Mouse (Mus musculus) limb, embryonic 11.5 days (tissue): ENCODE measurements around the gene 6330409D20Rik. TPM values are rescaled to one million over a fixed set of nuclear protein-coding genes. Genes with fewer than 3 reads are reported as not detected.

ENCODE experiments used
- ATAC-seq: fragments of 200-750 bp; cut with Nextera tagmentation; 2 replicates; pipeline ENCODE4 v1.8.0; 2017; ENCODE audit warnings: low read depth; ENCODE audit not compliant: insufficient number of reproducible peaks, low FRiP score, low TSS enrichment
- DNase-seq: peaks from one replicate; pipeline ENCODE4 v3.0.0-alpha.2; 2015; ENCODE audit warnings: low spot score
- H3K27ac ChIP-seq: fragments of 300-500 bp; sonication (generic); replicated peaks from 2 replicates; pipeline ENCODE4 v1.5.1; 2014; ENCODE audit warnings: low read depth, mild to moderate bottlenecking, low read length
- H3K27me3 ChIP-seq: fragments of 300-500 bp; sonication (generic); 2 replicates; pipeline ENCODE4 v1.6.1; 2014; ENCODE audit warnings: mild to moderate bottlenecking, low read length, mixed read lengths; ENCODE audit not compliant: control insufficient read depth, insufficient read depth
- H3K36me3 ChIP-seq: fragments of 300-500 bp; sonication (generic); 2 replicates; pipeline ENCODE4 v1.6.1; 2014; ENCODE audit warnings: mild to moderate bottlenecking, low read length, moderate library complexity, mixed read lengths; ENCODE audit not compliant: control insufficient read depth, insufficient read depth
- H3K4me1 ChIP-seq: fragments of 300-500 bp; sonication (generic); 2 replicates; pipeline ENCODE4 v1.6.1; 2014; ENCODE audit warnings: low read length, mixed read lengths; ENCODE audit not compliant: control insufficient read depth, insufficient read depth
- H3K4me2 ChIP-seq: fragments of 300-500 bp; sonication (generic); 2 replicates; pipeline ENCODE4 v1.6.1; 2014; ENCODE audit warnings: low read depth, mild to moderate bottlenecking, moderate library complexity; ENCODE audit not compliant: severe bottlenecking
- H3K4me3 ChIP-seq: fragments of 300-500 bp; sonication (generic); 2 replicates; pipeline ENCODE4 v1.5.1; 2014; ENCODE audit warnings: low read depth, low read length
- H3K9ac ChIP-seq: fragments of 300-500 bp; sonication (generic); 2 replicates; pipeline ENCODE4 v1.6.1; 2014; ENCODE audit warnings: mild to moderate bottlenecking, low read length
- H3K9me3 ChIP-seq: fragments of 300-500 bp; sonication (generic); 2 replicates; pipeline ENCODE4 v1.6.1; 2016; ENCODE audit warnings: low read length; ENCODE audit not compliant: control insufficient read depth
- WGBS: fragments of 180-500 bp; shearing (Covaris S2); extraction: QIAGEN DNeasy Blood & Tissue Kit; methylation state at CpG from one replicate; pipeline ENCODE4 v1.1.7; 2014; 5-methylcytosine and 5-hydroxymethylcytosine counted together
- polyA plus RNA-seq: library from polyadenylated mRNA; unstranded; fragments of >200 nt; fragmentation: Nextera tagmentation; extraction: Ambion mirVana; gene quantifications from 2 replicates; pipeline ENCODE4 v1.2.1, GENCODE M21; 2014

Gene 6330409D20Rik
- polyA plus RNA-seq, 1 experiment from 2014 or later = 0.13 TPM

DNA sequence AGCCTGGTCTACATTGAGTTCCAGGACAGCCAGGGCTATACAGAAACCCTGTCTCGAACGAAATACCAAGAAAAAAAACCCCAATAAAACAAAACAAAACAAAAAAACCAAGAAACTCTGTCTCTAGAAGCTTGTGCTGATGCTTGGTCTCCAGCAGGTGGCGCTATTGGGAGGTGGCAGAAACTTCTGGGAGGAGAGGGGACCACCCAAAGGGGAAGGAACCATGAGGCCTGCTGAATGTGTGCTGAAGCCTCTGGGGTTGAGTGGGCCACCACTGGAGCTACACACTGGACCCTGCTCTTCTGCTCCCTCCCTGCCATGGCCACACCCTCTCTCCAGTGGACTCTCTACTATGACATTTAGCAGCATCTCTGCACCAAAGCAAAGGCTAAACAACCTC is 32.2 kb downstream of the 6330409D20Rik start:
- WGBS = 48% methylated on average over 3 of the region's 3 CpGs
- Histone ChIP-seq H3K9ac (no peak overlapping the region; the same call in 1 of the 2 replicates), H3K27ac (no peak overlapping the region), H3K4me1 (peaks cover 7% of the 10 kb centered on the region; the same call in 1 of the 2 replicates), H3K9me3 (no peaks in the 10 kb centered on the region), H3K27me3 (no peaks in the 10 kb centered on the region), H3K4me3 (no peak overlapping the region), H3K4me2 (no peak overlapping the region), H3K36me3 (peaks cover 37% of the 10 kb centered on the region)
- DNase-seq (peak; percentile 85), ATAC-seq (no peak)

DNA sequence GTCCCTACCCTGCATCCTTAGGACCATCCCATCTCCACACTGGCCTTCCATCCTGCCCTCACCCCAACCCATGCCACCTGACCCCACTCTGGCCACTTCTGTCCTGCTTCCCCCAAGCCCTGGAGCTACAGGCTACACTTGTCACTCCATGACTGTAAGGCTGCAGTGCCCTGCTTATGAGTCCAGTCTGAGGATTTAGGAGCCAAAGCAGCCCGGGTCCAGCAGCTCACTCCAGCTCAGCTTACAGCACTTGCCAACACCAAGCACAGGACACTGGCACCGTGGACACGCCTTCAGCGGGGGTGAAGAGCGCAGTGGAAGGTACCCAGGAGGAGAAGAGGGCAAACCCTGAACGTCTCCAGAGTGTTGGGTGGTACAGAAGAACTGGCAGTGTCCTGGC is 33.8 kb downstream of the 6330409D20Rik start:
- 93% methylated on average over 6 of the region's 6 CpGs for WGBS
- Histone ChIP-seq H3K27ac (no peak overlapping the region), H3K4me2 (no peak overlapping the region), H3K4me3 (no peak overlapping the region), H3K4me1 (peaks cover 7% of the 10 kb centered on the region; the same call in 1 of the 2 replicates), H3K9me3 (no peaks in the 10 kb centered on the region), H3K36me3 (peaks cover 41% of the 10 kb centered on the region), H3K9ac (no peak overlapping the region), H3K27me3 (no peaks in the 10 kb centered on the region)
- no peak for DNase-seq
- ATAC-seq = no peak

- no peak overlapping the region for H3K9ac ChIP-seq
- no peaks in the 10 kb centered on the region for H3K9me3 ChIP-seq
- WGBS = 91% methylated on average over 7 of the region's 7 CpGs
- no peak overlapping the region for H3K4me3 ChIP-seq
- H3K4me2 ChIP-seq = no peak overlapping the region
- ATAC-seq (no peak), DNase-seq (no peak)
- H3K4me1 ChIP-seq = no peaks in the 10 kb centered on the region
- H3K36me3 ChIP-seq = peaks cover 39% of the 10 kb centered on the region
- H3K27ac ChIP-seq = no peak overlapping the region
- H3K27me3 ChIP-seq = no peaks in the 10 kb centered on the region
Observed at GRCm38 (mm10) chr2:32705018-32705417, 35.8 kb downstream of the 6330409D20Rik start.

GRCm38 (mm10) chr2:32704021-32704421 is 36.8 kb downstream of the 6330409D20Rik start, which contains the start of gene Fpgs:
TSS of gene Fpgs (minus strand) at chr2:32704145.
- H3K9ac ChIP-seq = no peak within 1 kb of the TSS
- no peak for ATAC-seq
- no peaks in the 10 kb centered on the region for H3K27me3 ChIP-seq
- DNase-seq = no peak
- peaks cover 31% of the 10 kb centered on the region for H3K36me3 ChIP-seq
- H3K4me2 ChIP-seq = no peak within 1 kb of the TSS
- H3K4me3 ChIP-seq = no peak within 1 kb of the TSS
- H3K9me3 ChIP-seq = no peaks in the 10 kb centered on the region
- no peak within 1 kb of the TSS for H3K27ac ChIP-seq
- WGBS = 77% methylated on average over 2 of the region's 2 CpGs
- H3K4me1 ChIP-seq = no peaks in the 10 kb centered on the region

DNA sequence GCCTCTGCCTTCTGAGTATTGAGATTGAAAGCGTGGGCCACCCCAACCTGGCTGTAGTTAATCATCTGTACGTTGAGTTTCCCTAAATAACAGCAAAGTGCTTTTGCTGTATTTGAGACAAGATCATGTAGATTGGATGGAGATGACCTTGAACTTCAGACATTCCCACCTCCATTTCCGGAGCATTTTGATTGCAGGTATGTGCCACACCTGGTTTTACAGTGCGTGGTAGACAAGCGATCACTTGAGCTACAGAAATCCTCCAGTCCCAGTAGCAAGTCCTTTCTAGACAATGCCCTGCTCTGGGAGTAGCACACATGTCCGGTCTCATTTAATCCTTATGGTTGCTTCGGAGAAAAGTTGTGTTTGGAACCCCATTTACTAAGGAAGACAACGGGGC is 37.8 kb downstream of the 6330409D20Rik start:
- H3K27ac ChIP-seq = no peak overlapping the region
- WGBS = 96% methylated on average over 8 of the region's 8 CpGs
- H3K4me2 ChIP-seq = no peak overlapping the region
- H3K9ac ChIP-seq = no peak overlapping the region
- no peaks in the 10 kb centered on the region for H3K9me3 ChIP-seq
- no peak overlapping the region for H3K4me3 ChIP-seq
- no peaks in the 10 kb centered on the region for H3K4me1 ChIP-seq
- H3K36me3 ChIP-seq = peaks cover 25% of the 10 kb centered on the region
- H3K27me3 ChIP-seq = no peaks in the 10 kb centered on the region
- no peak for ATAC-seq
- no peak for DNase-seq

GRCm38 (mm10) chr2:32700966-32701743 is 39.7 kb downstream of the 6330409D20Rik start:
- Histone ChIP-seq H3K27me3 (no peaks in the 10 kb centered on the region), H3K4me1 (no peaks in the 10 kb centered on the region), H3K27ac (no peak overlapping the region), H3K36me3 (peaks cover 16% of the 10 kb centered on the region), H3K9ac (no peak overlapping the region), H3K9me3 (no peaks in the 10 kb centered on the region), H3K4me2 (no peak overlapping the region), H3K4me3 (no peak overlapping the region)
- no peak for ATAC-seq
- 88% methylated on average over 14 of the region's 14 CpGs for WGBS
- DNase-seq = no peak

GRCm38 (mm10) chr2:32699680-32700079 is 41.1 kb downstream of the 6330409D20Rik start:
- no peak for ATAC-seq
- DNase-seq = no peak
- H3K4me2 ChIP-seq = no peak overlapping the region
- H3K27me3 ChIP-seq = no peaks in the 10 kb centered on the region
- no peaks in the 10 kb centered on the region for H3K9me3 ChIP-seq
- no peak overlapping the region for H3K9ac ChIP-seq
- peaks cover 7% of the 10 kb centered on the region; the same call in 1 of the 2 replicates for H3K36me3 ChIP-seq
- no peak overlapping the region for H3K4me3 ChIP-seq
- WGBS = 80% methylated on average over 6 of the region's 6 CpGs
- H3K27ac ChIP-seq = no peak overlapping the region
- H3K4me1 ChIP-seq = no peaks in the 10 kb centered on the region

DNA sequence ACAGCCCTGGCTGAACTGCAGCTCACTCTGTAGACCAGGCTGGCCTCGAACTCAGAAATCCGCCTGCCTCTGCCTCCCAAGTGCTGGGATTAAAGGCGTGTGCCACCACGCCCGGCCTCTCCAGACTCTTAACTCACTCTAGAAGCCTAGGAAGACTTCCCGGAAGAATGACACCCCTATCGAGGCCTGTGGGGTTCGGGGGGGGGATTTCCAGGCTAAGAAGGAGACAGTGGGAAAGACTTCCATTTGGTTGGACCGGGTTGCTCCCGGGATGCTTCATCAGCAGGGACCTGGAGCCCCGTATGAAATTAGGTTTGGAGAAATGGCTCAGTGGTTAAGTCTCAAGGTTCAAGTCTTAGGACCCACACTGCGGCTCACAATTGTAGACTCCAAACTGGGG is 46.1 kb downstream of the 6330409D20Rik start:
- Histone ChIP-seq H3K4me2 (peak overlapping the region; percentile 79; the same call in 1 of the 2 replicates), H3K4me1 (peaks cover 3% of the 10 kb centered on the region; the same call in 1 of the 2 replicates), H3K27ac (no peak overlapping the region), H3K9me3 (no peaks in the 10 kb centered on the region), H3K4me3 (peak overlapping the region; percentile 61; the same call in 1 of the 2 replicates), H3K9ac (peak overlapping the region; percentile 5; the same call in 1 of the 2 replicates), H3K36me3 (no peaks in the 10 kb centered on the region), H3K27me3 (no peaks in the 10 kb centered on the region)
- no peak for ATAC-seq
- WGBS = 89% methylated on average over 12 of the region's 12 CpGs
- no peak for DNase-seq
